Mouse (Mus musculus): ENCODE measurements around the gene Shisa3.

DNA sequence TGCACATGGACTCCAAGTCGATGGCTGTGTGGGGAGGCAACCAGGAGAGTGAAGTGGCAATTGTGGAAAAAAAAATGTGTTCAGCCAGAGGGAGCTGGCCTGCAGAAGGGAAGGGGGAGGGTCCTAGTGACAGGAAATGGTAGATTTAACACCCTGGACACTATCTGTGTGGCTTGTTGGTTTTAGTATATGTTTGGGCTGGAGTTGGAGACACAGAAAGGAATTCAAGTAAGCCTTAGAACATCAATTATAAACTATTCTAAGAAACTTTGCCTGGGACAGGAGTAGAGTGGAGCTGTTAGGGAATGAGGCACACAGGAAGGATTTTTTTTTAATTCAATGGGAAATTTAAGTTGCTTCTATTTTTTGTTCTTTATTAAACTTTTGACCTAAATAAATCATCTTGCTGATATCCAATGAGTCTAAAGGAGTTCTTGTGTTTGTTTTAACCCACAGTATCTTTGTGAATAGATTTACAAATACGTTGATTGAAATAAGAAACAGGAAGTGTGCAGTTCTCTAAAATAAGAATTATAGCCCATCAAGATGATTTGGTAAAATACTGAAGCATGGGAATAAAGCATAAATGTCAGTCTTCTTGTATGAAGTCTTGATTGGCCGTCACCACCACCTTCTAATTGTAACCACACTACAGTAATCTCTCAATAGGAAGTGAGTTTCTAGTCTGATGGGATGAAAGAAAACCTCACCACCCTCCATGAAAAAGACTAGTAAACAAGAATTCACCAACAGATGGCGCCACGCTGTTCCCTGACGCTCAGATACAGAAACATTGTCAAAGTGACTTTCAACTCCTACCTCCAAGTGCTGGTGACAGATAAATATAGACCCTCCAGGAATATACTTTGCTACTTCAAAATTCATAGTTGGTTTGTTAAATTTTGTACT, 27.7 kb upstream of the Shisa3 start:
- TF ChIP-seq POLR2A (IDR thresholded peaks at IDR 0.05; ENCODE audit: borderline replicate concordance, control insufficient read depth, low read depth, low read length) (no peak), CTCF (IDR thresholded peaks at IDR 0.05; ENCODE audit: control insufficient read depth, insufficient read depth, low read length) (no peak)

Measured in bone marrow, adult 2 months (tissue).